Mouse (Mus musculus): Measurements from ENCODE around the gene Col28a1.

GRCm38 (mm10) chr6:8192517-8192916 is at the start of gene Col28a1:
- no peak for TF ChIP-seq CTCF (IDR thresholded peaks at IDR 0.05; ENCODE audit: low read depth, low read length)
- no peak for TF ChIP-seq POLR2A (IDR thresholded peaks at IDR 0.05; ENCODE audit: borderline replicate concordance, low read depth, low read length)

All from bone marrow macrophage, adult 2 months (primary cell).